Mouse (Mus musculus) neural tube, embryonic 13.5 days (tissue): Measurements from ENCODE around the gene Atp6v1e1. TPM values are rescaled to one million over a fixed set of nuclear protein-coding genes. Genes with fewer than 3 reads are reported as not detected.

Experiments
- ATAC-seq: fragments of 200-750 bp; cut with Nextera tagmentation; 2 replicates; pipeline ENCODE4 v1.8.0; 2017; ENCODE audit warnings: low read depth, mild to moderate bottlenecking, moderate TSS enrichment, moderate library complexity
- H3K27ac ChIP-seq: fragments of 300-500 bp; sonication (generic); replicated peaks from 2 replicates; pipeline ENCODE4 v1.5.1; 2015; ENCODE audit warnings: moderate library complexity, mild to moderate bottlenecking, inconsistent platforms
- H3K27me3 ChIP-seq: fragments of 300-500 bp; sonication (generic); 2 replicates; pipeline ENCODE4 v1.6.1; 2015; ENCODE audit warnings: mild to moderate bottlenecking, inconsistent platforms
- H3K36me3 ChIP-seq: fragments of 300-500 bp; sonication (generic); 2 replicates; pipeline ENCODE4 v1.6.1; 2015; ENCODE audit warnings: mild to moderate bottlenecking, inconsistent platforms
- H3K4me1 ChIP-seq: fragments of 300-500 bp; sonication (generic); replicated peaks from 2 replicates; pipeline ENCODE4 v1.6.1; 2015; ENCODE audit warnings: inconsistent platforms
- H3K4me2 ChIP-seq: fragments of 300-500 bp; sonication (generic); 2 replicates; pipeline ENCODE4 v1.6.1; 2015; ENCODE audit warnings: inconsistent platforms, mild to moderate bottlenecking, moderate library complexity
- H3K4me3 ChIP-seq: fragments of 300-500 bp; sonication (generic); 2 replicates; pipeline ENCODE4 v1.5.1; 2015; ENCODE audit warnings: mild to moderate bottlenecking, inconsistent platforms
- H3K9ac ChIP-seq: fragments of 300-500 bp; sonication (generic); 2 replicates; pipeline ENCODE4 v1.6.1; 2015; ENCODE audit warnings: moderate library complexity, mild to moderate bottlenecking, inconsistent platforms
- H3K9me3 ChIP-seq: fragments of 300-500 bp; sonication (generic); 2 replicates; pipeline ENCODE4 v1.6.1; 2016; ENCODE audit warnings: inconsistent platforms
- WGBS: fragments of 180-500 bp; shearing (Covaris S2); methylation state at CpG from one replicate; pipeline ENCODE4 v1.1.7; 2015; 5-methylcytosine and 5-hydroxymethylcytosine counted together
- polyA plus RNA-seq: library from polyadenylated mRNA; unstranded; fragments of >200 nt; fragmentation: Nextera tagmentation; extraction: Ambion mirVana; gene quantifications from 2 replicates; pipeline ENCODE4 v1.2.1, GENCODE M21; 2015

Gene Atp6v1e1
- polyA plus RNA-seq, 1 experiment from 2014 or later = 301 TPM

- Histone ChIP-seq H3K9ac (no peak overlapping the region), H3K4me1 (no peaks in the 10 kb centered on the region), H3K4me3 (no peak overlapping the region), H3K4me2 (no peak overlapping the region), H3K9me3 (no peaks in the 10 kb centered on the region), H3K27me3 (no peaks in the 10 kb centered on the region), H3K36me3 (peaks cover 90% of the 10 kb centered on the region), H3K27ac (no peak overlapping the region)
- WGBS = 93% methylated on average over 4 of the region's 4 CpGs
- no peak for ATAC-seq
Measured at GRCm38 (mm10) chr6:120807738-120808081, 14.9 kb downstream of the Atp6v1e1 start.

GRCm38 (mm10) chr6:120806999-120807737 is 15.4 kb downstream of the Atp6v1e1 start:
- H3K4me2 ChIP-seq = no peak overlapping the region
- H3K27ac ChIP-seq = no peak overlapping the region
- no peak overlapping the region for H3K4me3 ChIP-seq
- no peaks in the 10 kb centered on the region for H3K9me3 ChIP-seq
- peaks cover 95% of the 10 kb centered on the region for H3K36me3 ChIP-seq
- no peaks in the 10 kb centered on the region for H3K27me3 ChIP-seq
- 91% methylated on average over 5 of the region's 5 CpGs for WGBS
- no peak for ATAC-seq
- H3K9ac ChIP-seq = no peak overlapping the region
- H3K4me1 ChIP-seq = no peaks in the 10 kb centered on the region

- Histone ChIP-seq H3K27me3 (no peaks in the 10 kb centered on the region), H3K9me3 (no peaks in the 10 kb centered on the region), H3K4me1 (no peaks in the 10 kb centered on the region), H3K9ac (no peak overlapping the region), H3K36me3 (peaks cover 98% of the 10 kb centered on the region), H3K4me2 (no peak overlapping the region), H3K4me3 (no peak overlapping the region), H3K27ac (no peak overlapping the region)
- WGBS = 92% methylated on average over 4 of the region's 4 CpGs
- no peak for ATAC-seq
Measured at GRCm38 (mm10) chr6:120799581-120800041, 23.0 kb downstream of the Atp6v1e1 start.

GRCm38 (mm10) chr6:120798905-120799304 is 23.7 kb downstream of the Atp6v1e1 start:
- no peak overlapping the region for H3K9ac ChIP-seq
- no peak for ATAC-seq
- no peak overlapping the region for H3K27ac ChIP-seq
- peaks cover 98% of the 10 kb centered on the region for H3K36me3 ChIP-seq
- H3K4me1 ChIP-seq = no peaks in the 10 kb centered on the region
- no peak overlapping the region for H3K4me2 ChIP-seq
- WGBS = 91% methylated on average over 4 of the region's 4 CpGs
- no peaks in the 10 kb centered on the region for H3K9me3 ChIP-seq
- H3K4me3 ChIP-seq = no peak overlapping the region
- no peaks in the 10 kb centered on the region for H3K27me3 ChIP-seq

- Histone ChIP-seq H3K4me3 (no peak overlapping the region), H3K27me3 (no peaks in the 10 kb centered on the region), H3K9ac (no peak overlapping the region), H3K4me2 (no peak overlapping the region), H3K4me1 (no peaks in the 10 kb centered on the region), H3K9me3 (no peaks in the 10 kb centered on the region), H3K27ac (no peak overlapping the region), H3K36me3 (peaks cover 98% of the 10 kb centered on the region)
- WGBS = 91% methylated on average over 7 of the region's 7 CpGs
- ATAC-seq = no peak
Measured at GRCm38 (mm10) chr6:120798019-120798418, 24.6 kb downstream of the Atp6v1e1 start.

- Histone ChIP-seq H3K4me1 (no peaks in the 10 kb centered on the region; the same call in 1 of the 2 replicates), H3K4me3 (no peak overlapping the region), H3K4me2 (no peak overlapping the region), H3K27me3 (no peaks in the 10 kb centered on the region), H3K36me3 (peaks cover 97% of the 10 kb centered on the region), H3K27ac (no peak overlapping the region), H3K9ac (no peak overlapping the region), H3K9me3 (no peaks in the 10 kb centered on the region)
- no peak for ATAC-seq
- WGBS = 82% methylated on average over 2 of the region's 2 CpGs
Measured at GRCm38 (mm10) chr6:120796111-120796510, 26.5 kb downstream of the Atp6v1e1 start.

GRCm38 (mm10) chr6:120795422-120796086 is 27.0 kb downstream of the Atp6v1e1 start:
- no peaks in the 10 kb centered on the region for H3K27me3 ChIP-seq

GRCm38 (mm10) chr6:120792947-120793346 is 29.6 kb downstream of the Atp6v1e1 start:
- Histone ChIP-seq H3K4me1 (no peaks in the 10 kb centered on the region; the same call in 1 of the 2 replicates), H3K9me3 (no peaks in the 10 kb centered on the region), H3K4me2 (no peak overlapping the region), H3K27me3 (no peaks in the 10 kb centered on the region), H3K9ac (no peak overlapping the region), H3K4me3 (no peak overlapping the region), H3K36me3 (peaks cover 70% of the 10 kb centered on the region), H3K27ac (no peak overlapping the region)
- 83% methylated on average over 8 of the region's 8 CpGs for WGBS
- no peak for ATAC-seq

More at GRCm38 (mm10) chr6:120795422-120796086, 27.0 kb downstream of the Atp6v1e1 start:
- Histone ChIP-seq H3K4me1 (no peaks in the 10 kb centered on the region; the same call in 1 of the 2 replicates), H3K4me2 (no peak overlapping the region), H3K36me3 (peaks cover 91% of the 10 kb centered on the region), H3K9me3 (no peaks in the 10 kb centered on the region), H3K9ac (no peak overlapping the region), H3K27ac (no peak overlapping the region), H3K4me3 (no peak overlapping the region)
- 89% methylated on average over 5 of the region's 5 CpGs for WGBS
- ATAC-seq = no peak

GRCm38 (mm10) chr6:120790717-120791116 is 31.9 kb downstream of the Atp6v1e1 start:
- H3K4me3 ChIP-seq = no peak overlapping the region
- H3K36me3 ChIP-seq = peaks cover 48% of the 10 kb centered on the region
- H3K9me3 ChIP-seq = no peaks in the 10 kb centered on the region
- H3K9ac ChIP-seq = no peak overlapping the region
- WGBS = 42% methylated on average over 5 of the region's 5 CpGs
- no peak overlapping the region for H3K4me2 ChIP-seq
- H3K27me3 ChIP-seq = no peaks in the 10 kb centered on the region
- 0 out of 2 replicates have a peak, but pooled peaks have one; percentile 16 for ATAC-seq
- H3K27ac ChIP-seq = no peak overlapping the region
- peaks cover 5% of the 10 kb centered on the region; the same call in 1 of the 2 replicates for H3K4me1 ChIP-seq

GRCm38 (mm10) chr6:120790153-120790552 is 32.4 kb downstream of the Atp6v1e1 start:
- Histone ChIP-seq H3K9ac (no peak overlapping the region), H3K4me2 (no peak overlapping the region), H3K27ac (no peak overlapping the region), H3K9me3 (no peaks in the 10 kb centered on the region), H3K4me1 (peaks cover 11% of the 10 kb centered on the region; the same call in 1 of the 2 replicates), H3K27me3 (no peaks in the 10 kb centered on the region), H3K4me3 (no peak overlapping the region), H3K36me3 (peaks cover 42% of the 10 kb centered on the region)
- no peak for ATAC-seq
- WGBS = 89% methylated on average over 11 of the region's 11 CpGs

GRCm38 (mm10) chr6:120788904-120789303 is 33.7 kb downstream of the Atp6v1e1 start:
- H3K4me1 ChIP-seq = peaks cover 20% of the 10 kb centered on the region
- peaks cover 30% of the 10 kb centered on the region for H3K36me3 ChIP-seq
- no peak overlapping the region for H3K9ac ChIP-seq
- H3K9me3 ChIP-seq = no peaks in the 10 kb centered on the region
- H3K27ac ChIP-seq = no peak overlapping the region
- no peak overlapping the region for H3K4me3 ChIP-seq
- ATAC-seq = no peak
- H3K27me3 ChIP-seq = no peaks in the 10 kb centered on the region
- H3K4me2 ChIP-seq = no peak overlapping the region

GRCm38 (mm10) chr6:120788068-120788607 is 34.5 kb downstream of the Atp6v1e1 start:
- H3K27ac ChIP-seq = no peak overlapping the region
- H3K9me3 ChIP-seq = no peaks in the 10 kb centered on the region
- no peak for ATAC-seq
- H3K4me2 ChIP-seq = no peak overlapping the region
- WGBS = 81% methylated on average over 5 of the region's 5 CpGs
- H3K36me3 ChIP-seq = peaks cover 22% of the 10 kb centered on the region
- no peak overlapping the region for H3K9ac ChIP-seq
- H3K4me3 ChIP-seq = no peak overlapping the region
- no peaks in the 10 kb centered on the region for H3K27me3 ChIP-seq
- H3K4me1 ChIP-seq = peaks cover 20% of the 10 kb centered on the region
